Mouse (Mus musculus) kidney, adult 11 months (tissue): ENCODE results near the gene Mllt3.
A peak's percentile ranks its signal among the peaks of the same experiment; 100 is the strongest.

Experiments used
- DNase-seq: peaks from one replicate; pipeline ENCODE4 v3.0.0; 2022

Mllt3 gene

GRCm38 (mm10) chr4:88033216-88033653 is at the start of gene Mllt3:
Gene Mllt3, minus strand, starts transcription at chr4:88033364.
- peak; percentile 93 for DNase-seq

DNA sequence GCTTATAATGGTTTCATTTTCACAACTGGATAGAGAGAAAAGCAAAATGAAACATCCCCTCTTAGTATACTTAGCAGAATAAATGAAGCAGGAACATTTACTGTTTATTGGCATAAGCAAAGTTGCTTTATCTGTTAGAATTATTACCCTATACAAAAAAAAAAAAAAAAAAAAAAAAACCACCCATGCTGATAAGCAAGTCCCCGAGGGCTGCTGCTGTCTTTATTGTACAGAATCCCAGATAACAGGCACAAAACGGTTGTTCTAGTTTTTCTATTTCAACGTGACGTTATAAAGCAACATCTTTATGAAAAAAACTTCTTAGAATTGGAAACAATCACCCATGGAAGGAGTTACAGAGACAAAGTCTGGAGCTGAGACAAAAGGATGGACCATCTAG is 49.2 kb upstream of the Mllt3 start:
- no peak for DNase-seq

DNA sequence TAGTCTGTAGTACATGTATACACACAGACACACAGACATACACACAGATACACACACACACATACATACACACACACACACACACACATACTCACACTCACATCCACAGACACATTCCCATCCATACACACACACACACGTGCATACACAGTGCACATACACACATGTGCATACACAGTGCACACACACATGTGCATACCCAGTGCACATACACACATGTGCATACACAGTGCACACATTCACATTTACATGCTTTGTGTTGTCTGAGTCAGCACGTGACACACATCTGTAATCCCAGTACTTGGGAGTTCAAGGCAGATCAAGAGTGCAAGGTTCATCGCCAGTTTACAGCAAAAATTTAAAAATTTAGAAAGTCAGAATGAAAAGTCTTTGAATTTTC is 48.7 kb upstream of the Mllt3 start:
- DNase-seq: no peak

DNA sequence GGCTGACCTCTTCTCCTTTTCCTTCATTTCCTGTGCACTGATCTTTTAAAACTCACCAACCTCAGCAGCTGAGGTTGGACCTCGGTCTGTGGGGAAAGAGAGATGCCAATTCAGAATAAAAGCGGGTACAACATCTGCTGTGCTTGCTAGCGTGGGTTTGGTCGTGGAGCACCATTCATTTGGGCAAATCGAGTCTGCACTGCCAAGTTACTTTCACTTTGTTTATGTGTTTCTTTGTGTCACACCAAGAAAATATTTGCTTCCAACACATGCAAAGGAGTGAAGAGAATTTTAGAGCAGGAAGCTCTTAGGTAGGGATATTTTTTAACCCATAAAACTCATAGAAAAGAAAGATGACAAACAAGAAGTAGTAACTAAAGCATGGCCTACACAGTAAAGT is 48.3 kb upstream of the Mllt3 start:
- DNase-seq: no peak

DNA sequence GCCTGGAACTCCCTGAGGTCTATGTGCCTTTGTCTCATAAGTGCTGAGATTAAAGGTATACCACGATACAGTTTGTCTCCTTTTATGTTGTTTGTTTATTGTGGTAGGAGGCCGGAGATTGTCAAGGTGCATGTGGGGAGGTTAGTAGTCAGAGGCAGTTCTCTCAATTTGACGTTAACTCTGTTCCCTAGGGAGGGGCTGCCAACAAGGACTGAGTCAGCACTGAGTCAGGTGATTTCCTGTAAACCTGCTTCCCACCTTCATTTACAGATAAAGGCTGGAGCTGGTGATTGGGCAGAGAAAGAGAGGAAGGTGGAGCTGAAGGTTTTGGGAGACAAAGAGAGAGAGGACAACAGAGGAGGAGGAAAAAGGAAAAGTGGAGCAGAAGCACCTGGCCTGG is 45.8 kb upstream of the Mllt3 start:
- no peak for DNase-seq

- DNase-seq: no peak
These were observed 42.2 kb upstream of the Mllt3 start for GRCm38 (mm10) chr4:88075388-88075787.

GRCm38 (mm10) chr4:88046280-88046679 is 13.1 kb upstream of the Mllt3 start:
- DNase-seq: no peak

- DNase-seq: no peak
These were observed 12.0 kb upstream of the Mllt3 start for GRCm38 (mm10) chr4:88045151-88045550.

GRCm38 (mm10) chr4:88035361-88035760 is 2.2 kb upstream of the Mllt3 start:
- peak; percentile 21 for DNase-seq

- no peak for DNase-seq
These were observed 1.4 kb upstream of the Mllt3 start for GRCm38 (mm10) chr4:88034387-88035157.

DNA sequence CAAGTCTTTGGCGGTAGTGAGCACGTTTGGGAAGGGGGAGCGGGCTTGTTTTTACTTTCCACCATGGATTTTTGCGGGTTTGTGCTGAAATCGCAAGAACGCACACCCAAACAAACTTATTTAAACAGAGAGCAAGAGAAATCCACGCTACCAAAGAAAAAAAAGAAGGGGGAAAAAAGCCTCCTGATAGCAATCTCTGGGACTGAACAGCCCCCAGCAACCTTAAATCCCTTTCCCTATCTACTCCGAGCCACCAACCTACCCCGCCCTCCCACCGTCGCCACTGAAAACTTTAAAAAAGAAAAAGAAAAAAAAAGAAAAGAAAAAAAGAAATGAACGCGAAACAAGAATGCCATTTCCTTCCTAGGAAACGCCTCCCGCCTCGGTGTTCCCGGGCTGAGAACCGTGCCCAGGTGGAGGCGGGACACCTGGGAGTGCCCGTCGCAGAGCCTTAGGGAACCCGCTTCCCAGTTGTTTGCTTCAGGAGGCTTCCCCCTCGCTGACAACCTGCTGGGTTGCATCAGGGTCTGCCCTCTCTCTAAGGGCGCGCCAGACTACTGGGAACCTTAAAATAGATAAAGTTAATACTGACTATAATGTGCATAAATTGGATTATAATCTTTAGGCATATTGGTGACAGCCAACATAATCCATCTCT is 694 bp upstream of the Mllt3 start:
- peak; percentile 21 for DNase-seq

- peak; percentile 27 for DNase-seq
These were observed 739 bp downstream of the Mllt3 start for GRCm38 (mm10) chr4:88032151-88033098.

- DNase-seq: peak; percentile 33
These were observed 1.7 kb downstream of the Mllt3 start for GRCm38 (mm10) chr4:88031211-88032150.

GRCm38 (mm10) chr4:88023567-88023966 is 9.6 kb downstream of the Mllt3 start:
- DNase-seq: no peak

- DNase-seq: no peak
These were observed 10.5 kb downstream of the Mllt3 start for GRCm38 (mm10) chr4:88022623-88023022.

- no peak for DNase-seq
These were observed 12.7 kb downstream of the Mllt3 start for GRCm38 (mm10) chr4:88020421-88020820.

DNA sequence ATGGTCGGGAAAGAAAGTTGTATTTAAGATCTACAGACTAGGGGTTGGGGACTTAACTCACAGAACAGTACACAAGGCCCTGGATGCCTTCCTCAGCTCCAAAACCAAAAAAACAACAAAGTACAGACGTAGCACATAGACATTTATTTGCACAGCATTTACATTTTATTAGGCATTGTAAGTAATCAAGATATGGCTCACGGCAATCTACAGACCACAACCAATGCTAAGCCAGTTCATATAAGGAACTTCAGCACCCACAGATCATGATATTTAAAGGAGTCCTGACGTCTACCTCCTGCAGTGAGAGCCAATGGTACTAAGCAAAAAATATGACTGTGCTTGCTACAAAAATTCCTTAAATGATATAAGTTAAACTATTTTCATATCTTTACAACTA is 13.5 kb downstream of the Mllt3 start:
- DNase-seq: no peak

DNA sequence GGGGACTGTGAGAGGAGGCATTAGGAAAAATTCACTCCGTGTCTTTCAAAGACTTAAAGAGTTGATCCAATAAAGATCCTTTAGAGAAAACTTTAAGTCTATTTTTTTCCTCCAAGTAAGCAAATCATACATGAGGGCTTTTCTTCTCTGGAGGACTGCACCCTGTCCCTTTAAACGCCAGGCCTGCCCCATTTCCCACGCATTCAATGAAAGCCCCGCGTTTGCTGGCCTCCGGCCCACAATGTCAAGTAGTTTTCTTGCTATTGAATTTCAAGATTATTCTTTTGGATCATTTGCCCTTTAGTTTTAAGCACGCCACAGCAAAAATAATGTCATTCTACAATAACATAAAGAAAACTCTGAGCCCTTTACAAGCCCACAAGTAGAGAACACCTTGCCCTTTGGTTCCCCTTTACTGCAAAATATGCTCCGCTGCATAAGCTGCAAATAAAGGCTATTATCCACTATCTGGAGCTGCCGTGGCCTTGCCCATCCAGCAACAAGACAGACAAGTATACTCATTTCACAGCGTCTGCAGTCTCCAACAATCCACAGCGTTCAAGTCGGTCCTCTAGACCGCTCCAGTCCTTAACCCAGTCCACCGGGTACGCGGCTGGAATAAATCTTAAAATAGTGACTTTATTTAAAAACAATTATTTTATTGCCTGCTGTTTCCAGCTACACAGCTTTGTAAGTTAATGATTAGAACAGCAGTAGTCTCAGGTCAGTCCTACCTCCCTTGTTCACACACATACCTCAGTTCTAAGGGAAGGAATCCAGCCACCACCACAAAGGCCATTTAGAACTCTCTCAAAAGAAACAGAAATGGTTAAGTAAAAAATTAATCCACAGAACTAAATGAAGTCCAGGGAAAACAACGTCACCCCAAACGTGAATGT is 15.5 kb downstream of the Mllt3 start:
- DNase-seq: peak; percentile 39

DNA sequence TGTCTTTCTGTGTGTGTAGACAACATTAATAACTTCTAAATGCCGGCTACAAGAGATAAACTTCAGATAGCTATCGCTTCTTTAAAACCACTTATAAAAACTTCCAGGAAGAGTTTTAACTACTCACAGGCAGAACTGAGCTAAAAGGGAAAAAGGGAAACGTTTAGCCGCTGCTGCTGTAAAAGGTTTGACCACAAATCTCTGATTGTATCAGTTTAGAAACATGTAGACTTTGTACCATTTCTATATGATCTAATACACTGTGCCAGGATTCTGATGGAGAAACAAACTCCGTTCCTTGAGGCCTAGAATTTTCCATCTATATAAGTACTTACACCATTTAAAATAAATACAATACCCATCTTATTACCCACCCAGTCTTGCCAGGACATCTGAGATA is 17.4 kb downstream of the Mllt3 start:
- DNase-seq: no peak

GRCm38 (mm10) chr4:88015261-88015660 is 17.9 kb downstream of the Mllt3 start:
- no peak for DNase-seq

GRCm38 (mm10) chr4:88012774-88013173 is 20.4 kb downstream of the Mllt3 start:
- no peak for DNase-seq
